Mouse (Mus musculus) testis, adult 2 months (tissue): ENCODE data around the gene Zfp36l1.

Source experiments
- CTCF ChIP-seq: fragments of 200-500 bp; IDR thresholded peaks from 2 replicates; pipeline ENCODE4 v1.5.1; 2012; ENCODE audit warnings: low read depth, mild to moderate bottlenecking, inconsistent platforms, low read length, moderate library complexity; ENCODE audit not compliant: control insufficient read depth, insufficient read depth, insufficient replicate concordance
- POLR2A ChIP-seq: fragments of 200-500 bp; IDR thresholded peaks from 2 replicates; pipeline ENCODE4 v1.6.1; 2012; ENCODE audit warnings: low read depth, mild to moderate bottlenecking, inconsistent platforms, low read length, moderate library complexity; ENCODE audit not compliant: control insufficient read depth

GRCm38 (mm10) chr12:80111131-80112070 lies 1.4 kb downstream of the Zfp36l1 start:
- TF ChIP-seq POLR2A (no peak), CTCF (no peak)
